Mouse (Mus musculus) frontal cortex, adult (tissue): ENCODE results near the gene Gm10799.

Source experiments
- ATAC-seq: cut with Nextera tagmentation; 2 replicates; pipeline ENCODE4 v1.9.2; 2017; ENCODE audit warnings: mild to moderate bottlenecking, moderate library complexity, mixed read lengths; ENCODE audit not compliant: low TSS enrichment

The Gm10799 gene

GRCm38 (mm10) chr2:104024656-104025055, 43.7 kb downstream of the Gm10799 start:
- ATAC-seq: no peak

- ATAC-seq: no peak
Observed at GRCm38 (mm10) chr2:104023096-104023495, 45.3 kb downstream of the Gm10799 start.
